Mouse (Mus musculus): ENCODE measurements around the gene Fzd5.

GRCm38 (mm10) chr1:64755971-64756639 is 18.6 kb upstream of the Fzd5 start:
- TF ChIP-seq CTCF (IDR thresholded peaks at IDR 0.05; ENCODE audit: borderline replicate concordance, insufficient read depth, low read depth, low read length) = no peak
- no peak for TF ChIP-seq POLR2A (IDR thresholded peaks at IDR 0.05; ENCODE audit: borderline replicate concordance, insufficient read depth, low read length)

All from cerebellum, adult 2 months (tissue).